12 mouse cellular contexts compared by ENCODE assay signal in genomic region chr7:46572803-46573594, GRCm38 (mm10).
DNase-seq lines count a peak whose midpoint lies in the region; ATAC-seq lines count a peak whose summit lies in the region.
"Had no signal": no experiment of that assay in that cellular context is flagged by ENCODE, and none has a peak within 500 bp of the region (broad histone marks: within the 10 kb centered on the region; RNA-seq: fewer than 3 reads in every experiment).

No protein-coding gene starts in this region.

- peak overlapping the region; percentile 60 for H3K27ac ChIP-seq in neural tube, embryonic 11.5 days (ENCODE audit: low read depth, low read length)
- H3K27ac ChIP-seq in forebrain, embryonic 12.5 days = peak overlapping the region; percentile 68
- H3K27ac ChIP-seq in midbrain, embryonic 10.5 days (replicated peaks) = peak overlapping the region; percentile 82

- H3K27me3 ChIP-seq in neural tube, embryonic 11.5 days (ENCODE audit: control insufficient read depth, insufficient read depth, low read length) = no peaks in the 10 kb centered on the region
- H3K27me3 ChIP-seq in forebrain, embryonic 12.5 days = no peaks in the 10 kb centered on the region
- no peaks in the 10 kb centered on the region for H3K27me3 ChIP-seq in midbrain, embryonic 10.5 days (ENCODE audit: low read depth, poor library complexity, severe bottlenecking)

- no peaks in the 10 kb centered on the region for H3K9me3 ChIP-seq in neural tube, embryonic 11.5 days (ENCODE audit: control insufficient read depth, low read length)
- no peaks in the 10 kb centered on the region for H3K9me3 ChIP-seq in forebrain, embryonic 12.5 days
- no peaks in the 10 kb centered on the region for H3K9me3 ChIP-seq in midbrain, embryonic 10.5 days (replicated peaks)

- H3K9ac ChIP-seq in neural tube, embryonic 11.5 days (ENCODE audit: low read length) = no peak overlapping the region; the same call in 1 of the 2 replicates
- no peak overlapping the region for H3K9ac ChIP-seq in forebrain, embryonic 12.5 days

- no peak overlapping the region for H3K4me2 ChIP-seq in neural tube, embryonic 11.5 days (ENCODE audit: low read depth)
- no peak overlapping the region for H3K4me2 ChIP-seq in forebrain, embryonic 12.5 days

- no peaks in the 10 kb centered on the region for H3K4me1 ChIP-seq in neural tube, embryonic 11.5 days (ENCODE audit: control insufficient read depth, insufficient read depth, low read length)
- peaks cover 5% of the 10 kb centered on the region; the same call in 1 of the 2 replicates for H3K4me1 ChIP-seq in forebrain, embryonic 12.5 days
- peaks cover 13% of the 10 kb centered on the region for H3K4me1 ChIP-seq in midbrain, embryonic 10.5 days

- ATAC-seq in neural tube, embryonic 11.5 days (ENCODE audit: insufficient read depth, low FRiP score, low TSS enrichment) = no peak
- ATAC-seq in forebrain, embryonic 12.5 days (ENCODE audit: low FRiP score) = peak; percentile 58; the same call in 1 of the 2 replicates

- no peaks in the 10 kb centered on the region for H3K36me3 ChIP-seq in neural tube, embryonic 11.5 days (ENCODE audit: control insufficient read depth, insufficient read depth, low read length)
- no peaks in the 10 kb centered on the region for H3K36me3 ChIP-seq in forebrain, embryonic 12.5 days (replicated peaks)
- H3K36me3 ChIP-seq in midbrain, embryonic 10.5 days = peaks cover 4% of the 10 kb centered on the region; the same call in 1 of the 2 replicates

- 63% methylated on average over 15 of the region's 15 CpGs for WGBS in neural tube, embryonic 11.5 days
- WGBS in forebrain, embryonic 12.5 days = 72% methylated on average over 15 of the region's 15 CpGs
- 74% methylated on average over 15 of the region's 15 CpGs for WGBS in midbrain, embryonic 10.5 days

- DNase-seq in neural tube, embryonic 11.5 days (ENCODE audit: low spot score) = peak; percentile 35
- DNase-seq in neural tube, embryonic 10.5 days (ENCODE audit: extremely low spot score, low spot score) = no peak
- peak; percentile 34 for DNase-seq in midbrain, embryonic 10.5 days (ENCODE audit: low spot score)
- no peak for DNase-seq in thymus, postnatal 0 days (ENCODE audit: low spot score)
- DNase-seq in layer of hippocampus, adult 8-10 months (ENCODE audit: low spot score in 2 of 2) = no peak
- DNase-seq in liver = no peak
- DNase-seq in layer of hippocampus, adult 9-11 months = no peak
- DNase-seq: adrenal gland, postnatal 36 days; kidney, postnatal 36 days; lung, adult 18-20 months; thymus, adult 2 months had no signal

- H3K4me3 ChIP-seq in neural tube, embryonic 11.5 days (ENCODE audit: low read depth, low read length) = no peak overlapping the region
- no peak overlapping the region for H3K4me3 ChIP-seq in forebrain, embryonic 12.5 days (replicated peaks)
- H3K4me3 ChIP-seq in midbrain, embryonic 10.5 days = no peak overlapping the region

Comparison
In these comparisons a context has a peak if more than half of its experiments do, and no peak if none do; other contexts are left out.
1. DNase-seq: peak in neural tube, embryonic 11.5 days (single experiment) and midbrain, embryonic 10.5 days (single experiment); none in neural tube, embryonic 10.5 days (single experiment), thymus, postnatal 0 days (single experiment), layer of hippocampus, adult 8-10 months (0 of 2), liver (single experiment) and layer of hippocampus, adult 9-11 months (single experiment).
2. Peak in every context shown above with its lines, with median percentiles within 50 percentile points of each other: H3K27ac ChIP-seq.